Mouse (Mus musculus) adipocyte (in vitro differentiated cells): ENCODE data around the gene Tubg2.
A peak's percentile ranks its signal among the peaks of the same experiment; 100 is the strongest.

Experiments used
- DNase-seq: peaks from one replicate; pipeline ENCODE4 v3.0.0-alpha.2; 2016; ENCODE audit warnings: low spot score

Gene Tubg2

DNA sequence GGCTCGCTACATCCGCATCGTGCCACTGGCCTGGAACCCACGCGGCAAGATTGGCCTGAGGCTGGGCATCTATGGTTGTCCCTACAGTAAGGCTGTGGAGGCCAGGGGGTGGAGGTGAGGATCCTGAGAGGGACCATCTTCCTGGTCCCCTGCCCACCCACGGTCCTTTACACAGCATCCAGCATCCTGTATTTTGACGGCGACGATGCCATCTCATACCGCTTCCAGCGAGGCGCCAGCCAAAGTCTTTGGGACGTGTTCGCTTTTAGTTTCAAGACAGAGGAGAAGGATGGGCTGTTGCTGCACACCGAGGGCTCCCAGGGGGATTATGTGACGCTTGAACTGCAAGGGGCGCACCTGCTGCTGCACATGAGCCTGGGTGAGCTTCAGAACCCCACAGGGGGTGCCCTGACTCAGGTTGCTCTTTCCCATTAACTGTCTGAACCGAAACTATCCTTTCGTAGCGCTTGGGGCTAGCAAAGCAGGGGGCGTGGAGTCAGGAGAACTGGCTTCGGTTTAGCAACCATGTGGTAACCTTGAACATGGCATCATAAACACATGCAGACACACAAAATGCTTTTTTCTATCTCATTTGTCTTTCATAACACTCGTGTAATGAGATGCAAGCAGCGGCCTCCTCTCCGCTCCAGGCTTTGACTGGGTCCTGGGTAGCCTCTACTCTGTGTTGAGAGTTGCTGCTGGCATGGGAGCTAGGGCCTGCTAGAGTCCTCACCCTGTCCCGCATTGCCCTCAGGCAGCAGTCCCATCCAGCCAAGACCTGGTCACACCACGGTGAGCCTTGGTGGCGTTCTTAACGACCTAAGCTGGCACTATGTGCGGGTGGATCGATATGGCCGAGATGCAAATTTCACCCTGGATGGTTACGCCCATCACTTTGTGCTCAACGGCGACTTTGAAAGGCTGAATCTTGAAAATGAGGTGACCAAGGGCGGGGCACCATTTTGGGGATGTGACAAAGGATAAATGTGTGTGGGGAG lies 22.7 kb downstream of the Tubg2 start:
- no peak for DNase-seq

DNA sequence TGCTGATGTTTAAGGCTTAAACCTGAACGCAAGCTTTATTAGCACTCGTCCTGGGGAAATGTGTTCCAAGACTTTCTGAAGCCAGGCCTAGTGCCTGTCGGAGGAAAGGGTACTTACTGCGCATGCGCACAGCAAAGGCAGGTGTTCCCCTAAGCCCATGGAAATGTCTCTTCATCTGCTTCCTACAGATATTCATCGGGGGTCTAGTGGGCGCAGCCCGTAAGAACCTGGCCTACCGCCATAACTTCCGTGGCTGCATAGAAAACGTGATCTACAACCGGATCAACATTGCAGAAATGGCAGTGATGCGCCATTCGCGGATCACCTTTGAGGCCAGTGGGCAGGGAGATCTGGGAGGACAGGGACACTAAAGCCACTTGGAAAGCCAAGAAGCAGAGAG lies 23.6 kb downstream of the Tubg2 start:
- no peak for DNase-seq

DNA sequence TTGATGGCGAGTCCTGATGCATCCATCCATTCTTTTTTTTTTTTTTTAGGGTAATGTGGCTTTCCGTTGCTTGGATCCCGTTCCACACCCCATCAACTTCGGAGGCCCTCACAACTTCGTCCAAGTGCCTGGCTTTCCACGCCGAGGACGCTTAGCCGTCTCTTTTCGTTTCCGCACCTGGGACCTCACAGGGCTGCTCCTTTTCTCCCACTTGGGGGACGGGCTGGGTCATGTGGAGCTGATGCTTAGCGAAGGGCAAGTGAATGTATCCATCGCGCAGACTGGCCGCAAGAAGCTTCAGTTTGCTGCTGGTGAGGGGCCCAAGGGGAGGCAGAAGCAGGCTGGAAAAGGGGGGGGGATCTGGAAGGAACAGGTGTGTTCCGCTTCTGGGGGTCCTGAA lies 24.6 kb downstream of the Tubg2 start:
- no peak for DNase-seq

DNA sequence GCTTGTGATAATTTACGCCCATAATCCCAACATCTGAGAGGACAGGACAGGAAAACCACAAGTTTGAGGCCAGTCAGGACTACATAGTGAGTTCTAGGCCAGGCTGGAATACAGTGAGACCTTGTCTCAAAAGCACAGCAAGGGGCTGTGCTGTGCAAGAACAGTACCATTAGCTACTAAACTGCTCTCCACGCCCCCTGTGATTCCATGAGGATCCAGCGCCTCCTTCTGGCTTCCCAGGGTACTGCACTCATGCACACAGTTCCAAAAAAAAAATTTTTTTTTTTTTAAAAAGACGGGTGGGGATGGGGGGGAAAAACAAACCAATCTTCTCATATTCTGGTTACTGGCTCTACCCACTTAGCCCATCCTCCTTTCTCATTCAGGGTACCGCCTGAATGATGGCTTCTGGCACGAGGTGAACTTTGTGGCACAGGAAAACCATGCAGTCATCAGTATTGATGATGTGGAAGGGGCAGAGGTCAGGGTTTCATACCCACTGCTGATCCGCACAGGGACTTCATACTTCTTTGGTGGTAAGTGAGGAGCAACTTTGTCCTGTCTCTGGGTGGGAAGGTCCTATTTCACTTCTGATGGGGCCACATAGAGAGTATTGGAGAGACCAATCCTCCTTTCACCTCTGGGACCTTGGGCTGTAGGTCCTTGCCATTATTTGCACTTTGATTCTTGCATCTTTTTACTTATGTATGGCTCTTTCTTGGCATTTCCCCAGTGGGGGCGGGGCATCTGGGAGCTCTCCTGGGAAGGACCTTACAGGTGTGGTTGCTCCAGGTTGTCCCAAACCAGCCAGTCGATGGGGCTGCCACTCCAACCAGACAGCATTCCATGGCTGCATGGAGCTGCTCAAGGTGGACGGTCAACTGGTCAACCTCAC lies 25.4 kb downstream of the Tubg2 start:
- peak; percentile 80 for DNase-seq

DNA sequence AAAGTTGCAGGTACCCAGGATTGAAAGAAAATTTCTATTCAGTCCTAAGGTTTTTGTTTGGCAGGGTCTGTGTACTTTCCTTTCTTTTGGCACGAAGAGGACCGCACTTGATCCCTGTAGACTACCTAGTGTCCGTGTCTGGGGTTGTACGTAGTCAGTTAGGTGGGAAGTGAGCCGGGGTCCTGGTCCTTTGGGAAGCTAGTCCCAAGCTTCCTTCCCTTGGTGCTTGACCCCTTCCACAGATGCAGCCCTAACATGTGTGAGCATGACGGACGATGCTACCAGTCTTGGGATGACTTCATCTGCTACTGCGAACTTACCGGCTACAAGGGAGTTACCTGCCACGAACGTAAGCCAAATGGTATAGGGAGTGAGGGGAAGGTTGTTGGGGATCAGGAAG lies 26.3 kb downstream of the Tubg2 start:
- no peak for DNase-seq

DNA sequence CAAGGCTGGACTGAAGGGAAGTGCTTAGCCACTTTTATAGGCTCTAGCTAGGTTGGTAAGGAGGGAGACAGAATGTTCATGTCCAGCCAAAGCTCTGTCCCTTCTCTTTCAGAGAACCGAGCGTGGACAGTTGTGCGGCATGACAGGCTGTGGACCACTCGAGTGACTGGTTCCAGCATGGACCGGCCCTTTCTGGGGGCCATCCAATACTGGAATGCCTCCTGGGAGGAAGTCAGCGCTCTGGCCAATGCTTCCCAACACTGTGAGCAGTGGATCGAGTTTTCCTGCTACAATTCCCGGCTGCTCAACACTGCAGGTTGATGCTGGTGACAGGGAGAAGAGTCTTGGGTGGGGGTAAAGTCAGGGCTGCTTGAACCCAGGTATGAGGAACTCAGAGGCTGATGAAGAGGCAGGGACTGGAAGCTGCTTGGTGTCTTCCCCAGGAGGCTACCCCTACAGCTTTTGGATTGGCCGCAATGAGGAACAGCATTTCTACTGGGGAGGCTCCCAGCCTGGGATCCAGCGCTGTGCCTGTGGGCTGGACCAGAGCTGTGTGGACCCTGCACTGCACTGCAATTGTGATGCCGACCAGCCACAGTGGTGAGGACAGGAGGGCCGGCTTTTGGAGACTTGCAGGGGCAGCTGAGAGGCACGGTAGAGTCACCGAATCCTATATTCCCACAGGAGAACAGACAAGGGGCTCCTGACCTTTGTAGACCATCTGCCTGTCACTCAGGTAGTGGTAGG lies 27.2 kb downstream of the Tubg2 start:
- no peak for DNase-seq

DNA sequence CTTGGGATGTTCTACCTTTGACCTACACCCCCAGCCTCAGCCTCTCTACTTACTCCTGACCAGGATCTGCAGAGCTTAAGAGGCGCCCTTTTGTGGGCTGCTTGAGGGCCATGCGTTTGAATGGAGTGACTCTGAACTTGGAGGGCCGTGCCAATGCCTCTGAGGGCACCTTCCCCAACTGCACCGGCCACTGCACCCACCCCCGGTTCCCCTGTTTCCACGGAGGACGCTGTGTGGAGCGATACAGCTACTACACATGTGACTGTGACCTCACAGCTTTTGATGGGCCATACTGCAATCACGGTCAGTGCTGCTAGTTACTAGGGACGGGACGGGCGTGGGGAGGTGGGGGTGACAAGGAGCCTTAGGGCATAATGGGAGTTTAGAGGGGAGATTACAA lies 29.3 kb downstream of the Tubg2 start:
- no peak for DNase-seq

DNA sequence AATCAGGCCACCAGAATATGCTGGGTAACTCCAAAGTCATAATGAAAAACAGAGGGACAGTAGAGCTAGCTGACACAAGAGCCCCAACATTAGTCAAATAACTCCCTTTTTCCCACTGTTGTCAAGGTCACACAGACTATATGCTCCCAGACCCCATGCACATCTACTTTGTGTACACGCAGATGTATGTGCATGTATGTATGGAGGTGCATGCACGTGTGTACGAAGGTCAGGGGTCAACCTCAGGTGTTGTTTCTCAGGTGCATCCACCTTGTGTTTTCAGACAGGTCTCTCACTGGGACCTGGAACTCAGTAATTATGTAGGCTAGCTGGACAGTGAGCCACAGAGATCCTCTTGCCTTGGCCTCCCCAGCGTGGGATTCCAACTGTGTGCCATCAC lies 29.7 kb downstream of the Tubg2 start:
- DNase-seq, result no peak

DNA sequence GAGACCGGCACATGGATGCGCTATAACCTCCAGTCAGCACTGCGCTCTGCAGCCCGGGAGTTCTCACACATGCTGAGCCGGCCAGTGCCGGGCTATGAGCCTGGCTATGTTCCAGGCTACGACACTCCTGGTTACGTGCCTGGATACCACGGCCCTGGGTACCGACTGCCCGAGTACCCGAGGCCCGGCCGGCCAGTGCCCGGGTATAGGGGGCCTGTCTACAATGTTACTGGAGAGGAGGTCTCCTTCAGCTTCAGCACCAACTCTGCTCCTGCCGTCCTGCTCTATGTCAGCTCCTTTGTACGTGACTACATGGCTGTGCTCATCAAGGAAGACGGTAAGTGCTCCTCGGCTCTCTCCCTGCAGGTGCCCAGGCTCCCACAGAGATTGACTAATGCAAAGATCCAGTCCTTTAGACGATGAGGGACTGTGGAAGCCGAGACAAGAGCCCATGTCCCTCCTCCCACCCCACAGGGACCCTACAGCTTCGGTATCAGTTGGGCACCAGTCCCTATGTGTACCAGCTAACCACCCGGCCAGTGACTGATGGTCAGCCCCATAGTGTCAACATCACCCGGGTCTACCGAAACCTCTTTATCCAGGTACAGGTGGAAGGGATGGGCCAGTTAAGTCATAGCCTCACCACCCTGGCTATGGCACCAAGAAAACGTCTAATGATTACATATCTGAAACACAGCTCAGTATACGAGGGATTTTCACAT lies 31.0 kb downstream of the Tubg2 start:
- no peak for DNase-seq

DNA sequence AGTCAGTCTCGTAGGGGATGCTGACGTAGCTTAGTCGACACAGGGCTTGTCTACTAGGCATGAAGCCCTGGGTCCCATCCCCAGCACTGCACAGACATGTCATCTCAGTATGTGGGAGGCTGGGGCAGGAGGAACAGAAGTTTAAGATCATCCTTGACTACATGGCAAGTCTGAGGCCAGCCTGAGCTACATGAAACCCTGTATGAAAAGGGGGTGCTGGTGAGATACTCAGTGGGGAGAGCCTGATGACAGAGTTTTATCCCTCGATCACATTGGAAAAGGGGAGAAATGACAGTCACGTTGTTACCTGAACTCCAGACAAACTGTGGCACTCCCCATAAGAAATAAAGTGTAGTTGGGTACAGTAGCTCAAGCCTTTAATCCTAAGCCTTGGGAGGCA lies 31.8 kb downstream of the Tubg2 start:
- no peak for DNase-seq

DNA sequence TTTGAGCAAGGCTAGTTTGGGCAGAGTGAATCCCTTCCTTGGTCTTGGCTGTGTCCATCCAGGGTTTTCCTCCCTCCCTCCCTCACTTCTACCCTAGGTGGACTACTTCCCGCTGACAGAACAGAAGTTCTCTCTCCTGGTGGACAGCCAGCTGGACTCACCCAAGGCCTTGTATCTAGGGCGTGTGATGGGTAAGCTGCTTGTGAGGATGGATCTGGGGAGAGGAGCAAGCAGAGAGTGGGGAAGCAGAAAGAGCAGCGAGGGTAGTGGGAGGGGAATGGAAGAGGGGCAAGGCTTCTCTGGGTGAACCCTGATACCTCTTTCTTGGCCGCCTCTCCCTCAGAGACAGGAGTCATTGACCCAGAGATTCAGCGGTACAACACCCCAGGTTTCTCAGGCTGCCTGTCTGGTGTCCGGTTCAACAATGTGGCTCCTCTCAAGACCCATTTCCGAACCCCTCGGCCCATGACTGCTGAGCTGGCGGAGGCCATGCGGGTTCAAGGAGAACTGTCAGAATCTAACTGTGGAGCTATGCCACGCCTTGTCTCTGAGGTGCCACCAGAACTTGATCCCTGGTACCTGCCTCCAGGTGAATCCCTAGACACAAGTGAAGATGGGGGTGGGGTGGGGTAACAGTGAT lies 32.6 kb downstream of the Tubg2 start:
- DNase-seq, result no peak

DNA sequence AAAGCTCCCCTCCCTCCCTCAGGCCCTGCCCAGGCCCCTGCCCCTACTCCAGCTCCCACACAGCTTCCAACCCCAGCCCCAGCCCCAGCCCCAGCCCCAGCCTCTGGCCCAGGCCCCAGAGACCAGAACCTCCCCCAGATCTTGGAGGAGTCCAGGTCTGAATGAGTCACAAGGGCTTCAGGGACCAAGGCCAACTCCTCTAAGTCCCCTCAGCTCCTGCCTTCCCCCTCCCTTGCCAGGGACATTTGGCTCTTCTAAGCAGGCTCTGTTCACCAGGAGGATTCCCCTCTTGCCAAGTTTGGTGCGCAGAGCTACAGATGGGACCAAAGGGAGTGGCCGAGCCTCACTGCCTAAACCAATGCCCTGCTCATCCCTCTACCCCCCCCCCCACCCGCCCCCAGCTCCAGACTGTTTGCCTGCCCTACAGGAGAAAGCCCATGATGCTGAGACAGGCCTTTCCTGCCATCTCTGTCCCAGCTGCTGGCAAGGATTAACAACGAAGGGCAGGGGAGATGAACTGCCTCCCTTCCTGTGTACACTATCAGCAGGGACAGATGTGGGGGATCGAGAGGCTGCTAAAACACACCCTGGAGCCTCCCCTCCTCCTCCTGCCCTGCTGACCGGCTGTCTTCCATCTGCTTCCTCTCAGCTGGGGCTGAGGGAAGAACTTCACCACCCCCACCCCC lies 33.9 kb downstream of the Tubg2 start:
- peak; percentile 76 for DNase-seq

DNA sequence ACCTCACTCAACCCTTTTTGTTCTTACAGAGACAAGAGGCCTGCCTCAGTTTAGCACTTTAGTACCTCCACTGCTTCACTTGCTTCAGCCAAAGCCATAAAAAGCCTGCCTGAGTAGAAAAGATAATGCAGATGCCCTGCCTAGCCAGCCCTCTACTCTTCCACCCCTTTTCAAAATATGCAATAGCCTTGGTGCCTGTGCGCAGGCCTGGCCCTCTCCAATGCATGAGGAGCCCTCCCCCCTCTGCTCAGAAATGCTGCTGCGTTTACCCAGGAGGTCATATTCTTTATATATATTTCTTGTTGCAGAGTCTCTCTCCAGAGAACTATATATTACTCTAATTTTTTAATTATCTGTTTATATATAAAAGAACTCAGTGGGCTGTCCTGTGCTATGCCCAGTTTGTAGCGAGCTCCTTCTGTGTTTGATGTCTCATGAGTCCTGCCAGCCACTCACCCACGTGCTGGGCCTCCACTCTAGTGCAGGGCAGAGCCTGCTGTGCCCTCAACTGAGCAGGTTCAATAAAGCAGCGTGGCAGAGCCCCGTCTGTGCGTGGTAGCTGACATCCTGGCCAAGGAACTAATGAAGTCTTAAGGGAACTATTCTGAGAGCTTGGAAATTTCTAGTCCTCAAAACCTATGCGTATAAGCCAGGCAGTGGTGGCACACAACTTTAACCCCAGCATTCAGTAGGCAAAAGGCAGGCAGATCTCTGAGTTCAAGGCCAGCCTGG lies 34.6 kb downstream of the Tubg2 start:
- no peak for DNase-seq

DNA sequence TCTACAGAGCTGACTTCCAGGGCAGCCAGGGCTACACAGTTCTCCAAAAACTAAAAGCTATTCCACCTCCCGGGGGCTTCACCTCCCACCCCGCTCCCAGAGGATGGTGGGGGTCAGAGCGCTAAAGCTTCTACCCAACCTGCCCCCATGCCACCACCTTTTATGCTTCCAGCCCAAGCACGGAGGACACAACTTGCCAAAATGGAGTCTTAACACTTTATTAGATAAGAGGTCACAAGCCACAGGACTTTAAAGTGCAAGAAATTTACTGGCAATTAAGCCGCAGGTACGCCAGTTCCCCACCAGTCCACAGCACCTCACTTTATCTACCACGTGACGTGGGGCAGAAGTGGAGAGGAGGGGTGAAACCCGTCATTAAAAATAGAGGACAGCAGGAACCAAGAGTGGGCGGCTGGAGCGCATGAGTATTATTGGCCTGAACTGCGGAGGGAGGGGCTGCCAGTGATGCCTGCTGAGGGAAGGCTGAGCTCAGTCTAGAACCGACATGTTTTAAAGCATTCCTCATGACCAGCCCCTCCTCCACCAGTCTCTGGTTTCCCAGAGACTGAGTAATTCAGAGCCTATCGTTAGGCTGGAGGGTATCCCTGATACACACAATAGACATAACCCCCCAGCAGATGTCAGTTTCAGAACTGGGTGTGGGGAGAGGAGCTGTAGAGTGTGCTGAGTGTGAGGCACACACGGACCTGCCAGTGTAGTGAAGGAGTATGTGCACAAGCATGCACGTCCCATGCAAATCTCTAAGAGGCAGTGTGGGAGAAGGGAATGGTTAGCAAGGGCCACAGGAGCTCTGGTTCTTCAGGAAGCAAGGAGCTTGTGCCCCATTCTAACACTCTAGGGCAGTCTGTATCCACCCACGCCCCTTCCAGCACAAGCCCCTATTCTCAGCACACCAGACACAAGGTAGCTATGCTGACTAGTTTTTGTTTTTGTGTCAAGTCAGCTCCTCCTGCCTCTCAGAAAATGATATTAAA lies 35.5 kb downstream of the Tubg2 start:
- DNase-seq, result no peak

DNA sequence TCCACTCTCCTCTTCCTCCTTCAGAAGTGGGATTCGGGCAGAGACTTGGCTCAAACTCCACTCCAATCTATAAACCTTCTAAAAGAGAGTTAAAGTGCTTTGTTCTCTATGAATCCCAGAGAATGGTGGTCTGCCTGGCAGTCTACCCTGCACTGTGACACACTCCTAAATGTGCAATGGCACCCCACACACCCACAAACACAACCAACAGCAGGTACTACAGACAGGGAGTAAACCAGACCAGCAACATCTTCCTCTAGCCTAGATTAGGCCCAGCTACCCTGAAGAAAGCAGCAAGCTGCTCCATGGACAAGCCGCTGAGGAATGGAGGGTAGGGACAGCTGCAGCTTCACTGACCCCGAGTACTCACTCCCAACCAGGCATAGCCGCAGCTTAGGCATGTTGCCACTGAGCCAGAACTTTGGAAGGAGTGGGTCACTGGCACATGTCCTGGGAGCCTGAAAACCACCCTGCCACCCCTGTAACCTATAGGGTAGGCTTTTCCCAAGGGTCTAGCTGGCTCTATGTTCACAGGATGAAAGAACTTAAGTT lies 36.3 kb downstream of the Tubg2 start:
- no peak for DNase-seq

DNA sequence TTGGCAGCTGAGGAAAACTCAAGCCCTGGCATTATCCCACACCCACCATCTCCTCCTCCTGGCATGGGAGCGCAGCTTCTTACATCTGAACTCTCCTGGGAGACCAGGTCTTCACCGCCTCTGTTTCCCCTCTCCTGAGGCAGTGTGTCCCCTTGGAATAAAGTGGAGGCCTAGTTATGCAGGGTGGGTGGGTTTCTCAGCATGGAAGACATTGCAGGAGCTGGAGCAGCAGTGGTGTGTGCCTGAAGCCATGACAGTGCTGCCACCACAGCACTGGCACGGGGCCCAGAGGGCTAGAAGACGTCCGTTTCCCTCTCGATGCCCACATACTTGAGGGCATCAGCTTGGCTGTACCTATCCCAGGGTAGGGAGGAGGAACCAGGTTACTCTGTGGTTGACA lies 36.9 kb downstream of the Tubg2 start:
- no peak for DNase-seq

DNA sequence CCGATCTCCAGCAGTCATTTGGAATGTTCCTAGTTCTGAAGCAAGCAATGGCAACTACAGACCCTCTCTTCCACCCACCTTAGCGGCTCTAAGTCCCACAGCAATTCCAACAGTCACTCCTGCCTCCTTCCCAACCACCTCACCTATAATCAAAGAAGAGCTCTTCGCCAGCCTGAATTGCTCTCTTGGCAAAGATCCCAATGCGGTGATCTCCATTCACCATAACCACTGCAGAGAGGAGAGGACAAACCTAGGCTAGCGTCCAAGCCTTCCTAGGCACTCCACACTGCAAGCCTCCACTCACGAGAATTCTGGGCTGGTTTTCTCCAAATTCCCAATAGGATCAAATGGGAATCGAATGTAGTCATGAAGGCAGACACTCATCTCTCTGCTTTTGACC lies 37.4 kb downstream of the Tubg2 start:
- no peak for DNase-seq

DNA sequence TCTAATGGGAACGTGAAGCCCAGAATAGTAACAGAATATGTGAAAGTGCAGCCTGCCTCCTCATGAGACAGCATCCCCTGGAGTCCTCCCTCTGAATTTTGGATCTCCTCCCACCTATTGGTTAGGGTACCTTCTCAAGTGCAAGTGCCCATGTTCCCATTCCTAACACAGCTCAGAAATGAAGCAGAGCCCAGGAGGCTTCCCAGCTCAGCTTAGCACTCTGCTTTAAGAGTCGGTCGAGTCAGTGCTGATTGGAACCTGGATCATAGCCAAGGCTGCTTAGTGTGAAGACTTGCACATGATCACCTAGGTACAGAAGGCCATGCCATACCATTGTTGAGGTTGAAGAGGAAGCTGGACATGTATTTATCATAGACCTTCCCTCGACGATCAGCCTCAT lies 38.4 kb downstream of the Tubg2 start:
- no peak for DNase-seq
